Mouse (Mus musculus): ENCODE measurements at regions not wholly inside any gene's neighbourhood (a gene's known extent, or its start where the extent isn't known, plus 50 kb on each side); places are given as distances from the start of the nearest gene placed in this dataset.

- no peak overlapping the region for H3K27ac ChIP-seq (replicated peaks; ENCODE audit: insufficient read depth, low read depth, low read length)
- WGBS, result 51% methylated on average over 2 of the region's 2 CpGs
- no peak for DNase-seq (ENCODE audit: extremely low read depth, low read depth, low spot score)
- H3K9ac ChIP-seq (ENCODE audit: low read depth, low read length), result no peak overlapping the region
- H3K27me3 ChIP-seq (ENCODE audit: control insufficient read depth, insufficient read depth, low read length), result no peaks in the 10 kb centered on the region
- no peak overlapping the region for H3K4me3 ChIP-seq (ENCODE audit: insufficient read depth, low read depth, low read length)
- TF ChIP-seq POLR2A (IDR thresholded peaks at IDR 0.05; ENCODE audit: extremely low read depth, insufficient read depth, low read length), result no peak
- TF ChIP-seq CTCF (IDR thresholded peaks at IDR 0.05; ENCODE audit: low read depth, low read length), result no peak
- H3K36me3 ChIP-seq (ENCODE audit: control insufficient read depth, insufficient read depth, low read length), result no peaks in the 10 kb centered on the region
- no peaks in the 10 kb centered on the region for H3K79me2 ChIP-seq (ENCODE audit: control insufficient read depth, insufficient read depth, low read length)
- H3K4me1 ChIP-seq (ENCODE audit: control insufficient read depth, insufficient read depth, low read length), result no peaks in the 10 kb centered on the region
Measured at GRCm38 (mm10) chr16:71197523-71197922, 883.8 kb downstream of the Gbe1 start.

DNA sequence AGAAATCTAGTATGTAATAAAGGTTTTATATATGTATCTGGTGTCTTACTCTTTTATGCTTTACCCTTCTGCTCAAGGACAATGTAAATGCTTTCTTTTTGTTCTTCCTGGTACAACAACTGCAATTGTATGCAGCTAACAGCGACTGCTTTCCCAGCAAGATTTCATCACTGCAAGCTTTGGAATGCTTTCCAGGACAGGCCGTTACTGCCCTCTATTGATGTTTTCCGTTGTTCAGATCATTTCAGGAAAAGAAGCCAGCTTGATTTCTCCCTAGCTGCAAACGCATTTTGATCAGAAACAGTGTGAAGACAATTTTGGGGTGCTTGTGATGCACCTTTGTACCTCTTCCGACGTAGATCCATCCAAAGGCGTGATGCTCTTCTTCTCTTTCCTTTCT, 895.1 kb downstream of the Gbe1 start:
- Histone ChIP-seq H3K27me3 (ENCODE audit: control insufficient read depth, insufficient read depth, low read length) (no peaks in the 10 kb centered on the region), H3K4me1 (ENCODE audit: control insufficient read depth, insufficient read depth, low read length) (no peaks in the 10 kb centered on the region), H3K27ac (replicated peaks; ENCODE audit: insufficient read depth, low read depth, low read length) (no peak overlapping the region), H3K79me2 (ENCODE audit: control insufficient read depth, insufficient read depth, low read length) (no peaks in the 10 kb centered on the region), H3K36me3 (ENCODE audit: control insufficient read depth, insufficient read depth, low read length) (no peaks in the 10 kb centered on the region), H3K4me3 (ENCODE audit: insufficient read depth, low read depth, low read length) (no peak overlapping the region), H3K9ac (ENCODE audit: low read depth, low read length) (no peak overlapping the region)
- TF ChIP-seq POLR2A (IDR thresholded peaks at IDR 0.05; ENCODE audit: extremely low read depth, insufficient read depth, low read length) (no peak), CTCF (IDR thresholded peaks at IDR 0.05; ENCODE audit: low read depth, low read length) (no peak)
- 53% methylated on average over 7 of the region's 7 CpGs for WGBS
- DNase-seq (ENCODE audit: extremely low read depth, low read depth, low spot score), result no peak

- TF ChIP-seq POLR2A (IDR thresholded peaks at IDR 0.05; ENCODE audit: extremely low read depth, insufficient read depth, low read length) (no peak), CTCF (IDR thresholded peaks at IDR 0.05; ENCODE audit: low read depth, low read length) (no peak)
- no peaks in the 10 kb centered on the region for H3K4me1 ChIP-seq (ENCODE audit: control insufficient read depth, insufficient read depth, low read length)
- no peak overlapping the region for H3K27ac ChIP-seq (replicated peaks; ENCODE audit: insufficient read depth, low read depth, low read length)
- no peaks in the 10 kb centered on the region for H3K79me2 ChIP-seq (ENCODE audit: control insufficient read depth, insufficient read depth, low read length)
- no peak overlapping the region for H3K4me3 ChIP-seq (ENCODE audit: insufficient read depth, low read depth, low read length)
- H3K27me3 ChIP-seq (ENCODE audit: control insufficient read depth, insufficient read depth, low read length), result no peaks in the 10 kb centered on the region
- 58% methylated on average over 6 of the region's 6 CpGs for WGBS
- H3K36me3 ChIP-seq (ENCODE audit: control insufficient read depth, insufficient read depth, low read length), result no peaks in the 10 kb centered on the region
- H3K9ac ChIP-seq (ENCODE audit: low read depth, low read length), result no peak overlapping the region
- DNase-seq (ENCODE audit: extremely low read depth, low read depth, low spot score), result no peak
Measured at GRCm38 (mm10) chr16:71224469-71224868, 910.7 kb downstream of the Gbe1 start.

DNA sequence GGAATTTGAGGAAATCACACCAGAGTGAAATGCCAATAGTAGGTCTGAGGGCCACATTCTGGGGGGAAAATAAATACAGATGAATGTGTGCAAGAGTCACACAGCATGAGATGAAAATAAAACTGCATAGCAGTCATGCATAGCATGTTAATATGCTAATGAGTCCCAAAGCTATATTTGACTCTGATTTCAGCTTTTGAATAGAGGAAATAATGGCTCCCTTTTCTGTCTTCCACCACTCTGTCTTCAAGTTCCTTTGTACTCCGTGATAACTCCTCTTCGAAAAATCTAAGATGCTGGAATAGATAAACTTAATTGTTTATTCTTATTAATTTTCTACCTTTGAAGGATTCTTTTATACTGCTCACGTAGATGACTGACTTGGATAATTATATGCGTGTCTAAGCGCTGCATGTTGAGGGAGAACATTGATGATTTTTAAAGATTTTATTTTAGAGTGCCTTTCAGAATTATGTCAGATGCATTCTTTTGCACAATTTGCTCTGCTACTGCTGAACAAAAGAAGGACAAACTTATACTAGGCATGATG, 916.4 kb downstream of the Gbe1 start:
- no peak for DNase-seq (ENCODE audit: extremely low read depth, low read depth, low spot score)
- WGBS, result 91% methylated on average over 5 of the region's 5 CpGs
- TF ChIP-seq CTCF (IDR thresholded peaks at IDR 0.05; ENCODE audit: low read depth, low read length) (no peak), POLR2A (IDR thresholded peaks at IDR 0.05; ENCODE audit: extremely low read depth, insufficient read depth, low read length) (no peak)

DNA sequence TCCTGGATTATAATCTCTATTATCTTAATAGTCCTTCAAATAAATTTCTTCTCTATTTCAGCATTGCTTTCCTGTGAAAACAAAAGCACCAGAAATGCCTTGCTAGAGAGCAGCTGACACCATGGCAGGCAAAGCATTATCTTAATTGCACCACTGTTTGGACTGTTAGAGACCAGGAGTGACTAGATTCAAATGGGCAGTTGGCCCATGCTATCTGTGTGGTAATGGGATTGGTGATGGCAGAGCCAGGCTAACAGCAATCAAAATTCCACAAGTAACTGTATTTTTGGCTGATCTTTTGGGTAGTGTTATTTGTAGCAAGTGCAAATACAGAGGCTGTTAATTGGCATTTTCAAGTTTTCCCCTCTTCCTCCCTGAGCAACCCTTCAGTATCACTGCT, 929.3 kb downstream of the Gbe1 start:
- DNase-seq (ENCODE audit: extremely low read depth, low read depth, low spot score), result no peak
- Histone ChIP-seq H3K4me3 (ENCODE audit: insufficient read depth, low read depth, low read length) (no peak overlapping the region), H3K4me1 (ENCODE audit: control insufficient read depth, insufficient read depth, low read length) (no peaks in the 10 kb centered on the region), H3K27ac (replicated peaks; ENCODE audit: insufficient read depth, low read depth, low read length) (no peak overlapping the region), H3K36me3 (ENCODE audit: control insufficient read depth, insufficient read depth, low read length) (no peaks in the 10 kb centered on the region), H3K27me3 (ENCODE audit: control insufficient read depth, insufficient read depth, low read length) (no peaks in the 10 kb centered on the region), H3K79me2 (ENCODE audit: control insufficient read depth, insufficient read depth, low read length) (no peaks in the 10 kb centered on the region), H3K9ac (ENCODE audit: low read depth, low read length) (no peak overlapping the region)
- no peak for TF ChIP-seq POLR2A (IDR thresholded peaks at IDR 0.05; ENCODE audit: extremely low read depth, insufficient read depth, low read length)
- TF ChIP-seq CTCF (IDR thresholded peaks at IDR 0.05; ENCODE audit: low read depth, low read length), result no peak

More for the DNA sequence above, 916.4 kb downstream of the Gbe1 start:
- no peaks in the 10 kb centered on the region for H3K4me1 ChIP-seq (ENCODE audit: control insufficient read depth, insufficient read depth, low read length)
- no peaks in the 10 kb centered on the region for H3K27me3 ChIP-seq (ENCODE audit: control insufficient read depth, insufficient read depth, low read length)
- no peak overlapping the region for H3K27ac ChIP-seq (replicated peaks; ENCODE audit: insufficient read depth, low read depth, low read length)
- H3K36me3 ChIP-seq (ENCODE audit: control insufficient read depth, insufficient read depth, low read length), result no peaks in the 10 kb centered on the region
- no peaks in the 10 kb centered on the region for H3K79me2 ChIP-seq (ENCODE audit: control insufficient read depth, insufficient read depth, low read length)
- no peak overlapping the region for H3K9ac ChIP-seq (ENCODE audit: low read depth, low read length)
- no peak overlapping the region for H3K4me3 ChIP-seq (ENCODE audit: insufficient read depth, low read depth, low read length)

DNA sequence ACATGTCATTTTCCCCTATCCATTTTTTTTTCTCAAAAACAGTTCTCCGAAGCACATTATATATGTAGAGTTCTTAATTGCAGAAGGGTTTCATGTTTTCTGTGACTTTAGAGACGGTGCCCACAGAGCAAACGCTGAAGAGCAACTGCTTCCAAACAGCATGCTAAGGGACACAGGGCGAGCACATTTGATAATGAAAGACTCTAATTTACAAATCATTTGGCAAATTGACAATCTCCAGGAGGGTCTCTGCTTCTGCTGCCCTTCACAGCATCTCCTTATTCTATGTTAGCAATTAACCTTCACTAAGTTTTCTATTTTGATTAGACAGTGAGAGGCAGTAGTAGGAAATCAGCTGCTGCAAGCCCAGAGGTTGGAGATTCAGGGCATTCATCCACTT, 929.7 kb downstream of the Gbe1 start:
- Histone ChIP-seq H3K27me3 (ENCODE audit: control insufficient read depth, insufficient read depth, low read length) (no peaks in the 10 kb centered on the region), H3K4me3 (ENCODE audit: insufficient read depth, low read depth, low read length) (no peak overlapping the region), H3K79me2 (ENCODE audit: control insufficient read depth, insufficient read depth, low read length) (no peaks in the 10 kb centered on the region), H3K36me3 (ENCODE audit: control insufficient read depth, insufficient read depth, low read length) (no peaks in the 10 kb centered on the region), H3K27ac (replicated peaks; ENCODE audit: insufficient read depth, low read depth, low read length) (no peak overlapping the region), H3K9ac (ENCODE audit: low read depth, low read length) (no peak overlapping the region), H3K4me1 (ENCODE audit: control insufficient read depth, insufficient read depth, low read length) (no peaks in the 10 kb centered on the region)
- 59% methylated on average over 4 of the region's 4 CpGs for WGBS
- TF ChIP-seq CTCF (IDR thresholded peaks at IDR 0.05; ENCODE audit: low read depth, low read length), result no peak
- no peak for TF ChIP-seq POLR2A (IDR thresholded peaks at IDR 0.05; ENCODE audit: extremely low read depth, insufficient read depth, low read length)
- no peak for DNase-seq (ENCODE audit: extremely low read depth, low read depth, low spot score)
